Mouse (Mus musculus): ENCODE measurements around the gene Slx4ip. TPM values are rescaled to one million over a fixed set of nuclear protein-coding genes. Genes with fewer than 3 reads are reported as not detected.
A peak's percentile ranks its signal among the peaks of the same experiment; 100 is the strongest.
"Not testable (repeated sequence)": the region's sequence is repeated elsewhere in the genome, so short reads cannot be mapped to it uniquely, and the experiment has no call there.

Gene Slx4ip
- polyA plus RNA-seq (2014; fragmentation: Nextera tagmentation; extraction: Ambion mirVana): 8.8 and 11.9 TPM in 2 replicates

GRCm38 (mm10) chr2:136891068-136891950 lies at the start of gene Slx4ip, which contains the start of the genes AL731706.1 and Mkks:
TSS of gene Slx4ip (plus strand) at chr2:136891218.
TSS of gene AL731706.1 (minus strand) at chr2:136891389.
TSS of gene Mkks (minus strand) at chr2:136891389.
- under 1% methylated on average over 49 of the region's 49 CpGs for WGBS
- no peaks in the 10 kb centered on the region for H3K4me1 ChIP-seq (replicated peaks; ENCODE audit: control insufficient read depth, insufficient read depth, low read length)
- peak within 1 kb of the TSS; percentile 37 for H3K4me2 ChIP-seq (replicated peaks; ENCODE audit: low read depth, low read length)
- H3K4me3 ChIP-seq (ENCODE audit: low read depth, low read length): peak within 1 kb of the TSS; percentile 74
- H3K27ac ChIP-seq (ENCODE audit: low read depth, low read length): peak within 1 kb of the TSS; percentile 83
- H3K27me3 ChIP-seq (ENCODE audit: control insufficient read depth, insufficient read depth, low read length): no peaks in the 10 kb centered on the region
- no peaks in the 10 kb centered on the region for H3K9me3 ChIP-seq (ENCODE audit: control insufficient read depth, low read length)
- DNase-seq (ENCODE audit: low spot score) (peak; percentile 99), ATAC-seq (ENCODE audit: low FRiP score) (peak; percentile 98)
- no peaks in the 10 kb centered on the region for H3K36me3 ChIP-seq (ENCODE audit: control insufficient read depth, insufficient read depth, low read length)
- H3K9ac ChIP-seq (ENCODE audit: low read depth, low read length): peak within 1 kb of the TSS; percentile 80

- no peaks in the 10 kb centered on the region for H3K27me3 ChIP-seq (ENCODE audit: control insufficient read depth, insufficient read depth, low read length)
- no peak overlapping the region for H3K4me2 ChIP-seq (replicated peaks; ENCODE audit: low read depth, low read length)
- DNase-seq (ENCODE audit: low spot score) (no peak), ATAC-seq (ENCODE audit: low FRiP score) (no peak)
- no peaks in the 10 kb centered on the region for H3K36me3 ChIP-seq (ENCODE audit: control insufficient read depth, insufficient read depth, low read length)
- no peaks in the 10 kb centered on the region for H3K9me3 ChIP-seq (ENCODE audit: control insufficient read depth, low read length)
- no peak overlapping the region for H3K27ac ChIP-seq (ENCODE audit: low read depth, low read length)
- H3K4me3 ChIP-seq (ENCODE audit: low read depth, low read length): no peak overlapping the region
- 73% methylated on average over 3 of the region's 3 CpGs for WGBS
- no peak overlapping the region for H3K9ac ChIP-seq (ENCODE audit: low read depth, low read length)
- 0 out of 2 replicates have a peak, but pooled peaks cover 2% of the 10 kb centered on the region for H3K4me1 ChIP-seq (replicated peaks; ENCODE audit: control insufficient read depth, insufficient read depth, low read length)
Measured at GRCm38 (mm10) chr2:136850366-136850765, 40.7 kb upstream of the Slx4ip start.

GRCm38 (mm10) chr2:136854543-136855388 lies 36.3 kb upstream of the Slx4ip start:
- peak; percentile 38 for DNase-seq (ENCODE audit: low spot score)
- H3K9ac ChIP-seq (ENCODE audit: low read depth, low read length): no peak overlapping the region
- no peaks in the 10 kb centered on the region for H3K9me3 ChIP-seq (ENCODE audit: control insufficient read depth, low read length)
- no peaks in the 10 kb centered on the region for H3K36me3 ChIP-seq (ENCODE audit: control insufficient read depth, insufficient read depth, low read length)
- H3K4me3 ChIP-seq (ENCODE audit: low read depth, low read length): no peak overlapping the region
- H3K27ac ChIP-seq (ENCODE audit: low read depth, low read length): peak overlapping the region; percentile 6; the same call in 1 of the 2 replicates
- H3K4me2 ChIP-seq (replicated peaks; ENCODE audit: low read depth, low read length): no peak overlapping the region
- 0 out of 2 replicates have a peak, but pooled peaks cover 2% of the 10 kb centered on the region for H3K4me1 ChIP-seq (replicated peaks; ENCODE audit: control insufficient read depth, insufficient read depth, low read length)
- WGBS: 27% methylated on average over 5 of the region's 5 CpGs
- peak; percentile 59 for ATAC-seq (ENCODE audit: low FRiP score)
- no peaks in the 10 kb centered on the region for H3K27me3 ChIP-seq (ENCODE audit: control insufficient read depth, insufficient read depth, low read length)

- Histone ChIP-seq H3K4me1 (replicated peaks; ENCODE audit: control insufficient read depth, insufficient read depth, low read length) (no peaks in the 10 kb centered on the region), H3K4me2 (replicated peaks; ENCODE audit: low read depth, low read length) (no peak within 1 kb of the TSS), H3K27ac (ENCODE audit: low read depth, low read length) (no peak within 1 kb of the TSS), H3K36me3 (ENCODE audit: control insufficient read depth, insufficient read depth, low read length) (no peaks in the 10 kb centered on the region), H3K27me3 (ENCODE audit: control insufficient read depth, insufficient read depth, low read length) (no peaks in the 10 kb centered on the region), H3K9me3 (ENCODE audit: control insufficient read depth, low read length) (no peaks in the 10 kb centered on the region), H3K4me3 (ENCODE audit: low read depth, low read length) (no peak within 1 kb of the TSS), H3K9ac (ENCODE audit: low read depth, low read length) (no peak within 1 kb of the TSS)
- no peak for DNase-seq (ENCODE audit: low spot score)
- WGBS: 95% methylated on average over 2 of the region's 2 CpGs
- ATAC-seq (ENCODE audit: low FRiP score): no peak
Measured at GRCm38 (mm10) chr2:136885579-136885978, 5.4 kb upstream of the Slx4ip start, which contains the start of gene AL731706.2. TSS of gene AL731706.2 (minus strand) at chr2:136885679.

GRCm38 (mm10) chr2:136886846-136887245 lies 4.2 kb upstream of the Slx4ip start:
- no peaks in the 10 kb centered on the region for H3K4me1 ChIP-seq (replicated peaks; ENCODE audit: control insufficient read depth, insufficient read depth, low read length)
- H3K9ac ChIP-seq (ENCODE audit: low read depth, low read length): no peak overlapping the region
- no peaks in the 10 kb centered on the region for H3K36me3 ChIP-seq (ENCODE audit: control insufficient read depth, insufficient read depth, low read length)
- H3K4me2 ChIP-seq (replicated peaks; ENCODE audit: low read depth, low read length): no peak overlapping the region
- H3K4me3 ChIP-seq (ENCODE audit: low read depth, low read length): no peak overlapping the region
- no peak overlapping the region for H3K27ac ChIP-seq (ENCODE audit: low read depth, low read length)
- no peaks in the 10 kb centered on the region for H3K9me3 ChIP-seq (ENCODE audit: control insufficient read depth, low read length)
- WGBS: 74% methylated on average over 4 of the region's 4 CpGs
- ATAC-seq (ENCODE audit: low FRiP score) (no peak), DNase-seq (ENCODE audit: low spot score) (peak; percentile 28)
- H3K27me3 ChIP-seq (ENCODE audit: control insufficient read depth, insufficient read depth, low read length): no peaks in the 10 kb centered on the region

- DNase-seq (ENCODE audit: low spot score): not testable (repeated sequence)
- WGBS: 7% methylated on average over 15 of the region's 15 CpGs
Measured at GRCm38 (mm10) chr2:136890716-136891067, 326 bp upstream of the Slx4ip start.

GRCm38 (mm10) chr2:136891951-136892371 lies 943 bp downstream of the Slx4ip start:
- ATAC-seq (ENCODE audit: low FRiP score) (peak; percentile 78), DNase-seq (ENCODE audit: low spot score) (peak; percentile 94)
- H3K4me2 ChIP-seq (replicated peaks; ENCODE audit: low read depth, low read length): peak overlapping the region; percentile 34
- H3K4me1 ChIP-seq (replicated peaks; ENCODE audit: control insufficient read depth, insufficient read depth, low read length): no peaks in the 10 kb centered on the region
- no peaks in the 10 kb centered on the region for H3K9me3 ChIP-seq (ENCODE audit: control insufficient read depth, low read length)
- peak overlapping the region; percentile 74 for H3K4me3 ChIP-seq (ENCODE audit: low read depth, low read length)
- H3K9ac ChIP-seq (ENCODE audit: low read depth, low read length): peak overlapping the region; percentile 71
- no peaks in the 10 kb centered on the region for H3K36me3 ChIP-seq (ENCODE audit: control insufficient read depth, insufficient read depth, low read length)
- peak overlapping the region; percentile 83 for H3K27ac ChIP-seq (ENCODE audit: low read depth, low read length)
- under 1% methylated on average over 23 of the region's 23 CpGs for WGBS
- H3K27me3 ChIP-seq (ENCODE audit: control insufficient read depth, insufficient read depth, low read length): no peaks in the 10 kb centered on the region

More at GRCm38 (mm10) chr2:136890716-136891067, 326 bp upstream of the Slx4ip start:
- Histone ChIP-seq H3K4me3 (ENCODE audit: low read depth, low read length) (peak overlapping the region; percentile 74), H3K27ac (ENCODE audit: low read depth, low read length) (peak overlapping the region; percentile 83), H3K4me2 (replicated peaks; ENCODE audit: low read depth, low read length) (peak overlapping the region; percentile 37), H3K9ac (ENCODE audit: low read depth, low read length) (peak overlapping the region; percentile 80)
- ATAC-seq (ENCODE audit: low FRiP score): peak; percentile 81
- not testable (repeated sequence) for H3K36me3 ChIP-seq (ENCODE audit: control insufficient read depth, insufficient read depth, low read length); H3K9me3 ChIP-seq (ENCODE audit: control insufficient read depth, low read length); H3K27me3 ChIP-seq (ENCODE audit: control insufficient read depth, insufficient read depth, low read length); H3K4me1 ChIP-seq (replicated peaks; ENCODE audit: control insufficient read depth, insufficient read depth, low read length)

- H3K4me1 ChIP-seq (replicated peaks; ENCODE audit: control insufficient read depth, insufficient read depth, low read length): no peaks in the 10 kb centered on the region
- 63% methylated on average over 2 of the region's 2 CpGs for WGBS
Measured at GRCm38 (mm10) chr2:136894494-136894893, 3.5 kb downstream of the Slx4ip start.

More at GRCm38 (mm10) chr2:136894494-136894893, 3.5 kb downstream of the Slx4ip start:
- DNase-seq (ENCODE audit: low spot score): no peak
- no peak overlapping the region for H3K4me3 ChIP-seq (ENCODE audit: low read depth, low read length)
- H3K36me3 ChIP-seq (ENCODE audit: control insufficient read depth, insufficient read depth, low read length): no peaks in the 10 kb centered on the region
- ATAC-seq (ENCODE audit: low FRiP score): no peak
- H3K9ac ChIP-seq (ENCODE audit: low read depth, low read length): no peak overlapping the region
- H3K27ac ChIP-seq (ENCODE audit: low read depth, low read length): no peak overlapping the region
- no peak overlapping the region for H3K4me2 ChIP-seq (replicated peaks; ENCODE audit: low read depth, low read length)
- H3K9me3 ChIP-seq (ENCODE audit: control insufficient read depth, low read length): no peaks in the 10 kb centered on the region
- H3K27me3 ChIP-seq (ENCODE audit: control insufficient read depth, insufficient read depth, low read length): no peaks in the 10 kb centered on the region

Measured in hindbrain, embryonic 11.5 days (tissue).